Mouse (Mus musculus): ENCODE data around the gene Gpr153. TPM values are rescaled to one million over a fixed set of nuclear protein-coding genes. Genes with fewer than 3 reads are reported as not detected.

Gene Gpr153
- total RNA-seq, 2 experiments from 2014 or later: 5.6 to 6.4 TPM

GRCm38 (mm10) chr4:152247195-152247594 is 26.8 kb upstream of the Gpr153 start:
- Histone ChIP-seq H3K27ac (peak overlapping the region; percentile 46; the same call in 1 of the 2 replicates), H3K4me3 (no peak overlapping the region)
- DNase-seq (ENCODE audit: low spot score in 2 of 2): no peak
- no peak for TF ChIP-seq CTCF (conservative IDR thresholded peaks at IDR 0.05)

- H3K4me3 ChIP-seq: no peak overlapping the region
- DNase-seq (ENCODE audit: low spot score in 2 of 2): no peak
- TF ChIP-seq CTCF (conservative IDR thresholded peaks at IDR 0.05): no peak; the same call in 1 of the 2 replicates
- no peak overlapping the region for H3K27ac ChIP-seq
Observed at GRCm38 (mm10) chr4:152250615-152251014, 23.4 kb upstream of the Gpr153 start.

- no peak for TF ChIP-seq CTCF (conservative IDR thresholded peaks at IDR 0.05)
- no peak for DNase-seq (ENCODE audit: low spot score in 2 of 2)
- no peak overlapping the region for H3K4me3 ChIP-seq
- H3K27ac ChIP-seq: no peak overlapping the region
Observed at GRCm38 (mm10) chr4:152253183-152253759, 20.8 kb upstream of the Gpr153 start.

- Histone ChIP-seq H3K4me3 (no peak overlapping the region), H3K27ac (no peak overlapping the region)
- TF ChIP-seq CTCF (conservative IDR thresholded peaks at IDR 0.05): no peak
- DNase-seq (ENCODE audit: low spot score in 2 of 2): peak; percentile 81 to 82
Observed at GRCm38 (mm10) chr4:152257070-152257469, 17.0 kb upstream of the Gpr153 start.

- TF ChIP-seq CTCF (conservative IDR thresholded peaks at IDR 0.05): no peak
- Histone ChIP-seq H3K27ac (no peak overlapping the region), H3K4me3 (no peak overlapping the region)
- DNase-seq (ENCODE audit: low spot score in 2 of 2): no peak
Observed at GRCm38 (mm10) chr4:152260451-152260850, 13.6 kb upstream of the Gpr153 start.

GRCm38 (mm10) chr4:152262187-152262586 is 11.8 kb upstream of the Gpr153 start:
- H3K4me3 ChIP-seq: no peak overlapping the region
- no peak overlapping the region for H3K27ac ChIP-seq
- no peak for TF ChIP-seq CTCF (conservative IDR thresholded peaks at IDR 0.05)
- no peak for DNase-seq (ENCODE audit: low spot score in 2 of 2)

GRCm38 (mm10) chr4:152263089-152263488 is 10.9 kb upstream of the Gpr153 start:
- no peak for TF ChIP-seq CTCF (conservative IDR thresholded peaks at IDR 0.05)
- DNase-seq (ENCODE audit: low spot score in 2 of 2): no peak
- H3K4me3 ChIP-seq: no peak overlapping the region

GRCm38 (mm10) chr4:152263512-152264176 is 10.4 kb upstream of the Gpr153 start:
- DNase-seq (ENCODE audit: low spot score in 2 of 2): no peak
- Histone ChIP-seq H3K27ac (peak overlapping the region; percentile 25; the same call in 1 of the 2 replicates), H3K4me3 (no peak overlapping the region)
- TF ChIP-seq CTCF (conservative IDR thresholded peaks at IDR 0.05): no peak

More at GRCm38 (mm10) chr4:152263089-152263488, 10.9 kb upstream of the Gpr153 start:
- no peak overlapping the region for H3K27ac ChIP-seq

GRCm38 (mm10) chr4:152264177-152264530 is 9.9 kb upstream of the Gpr153 start:
- peak overlapping the region; percentile 25; the same call in 1 of the 2 replicates for H3K27ac ChIP-seq
- no peak for DNase-seq (ENCODE audit: low spot score in 2 of 2)
- no peak overlapping the region for H3K4me3 ChIP-seq
- TF ChIP-seq CTCF (conservative IDR thresholded peaks at IDR 0.05): no peak

GRCm38 (mm10) chr4:152264867-152265568 is 9.0 kb upstream of the Gpr153 start:
- DNase-seq (ENCODE audit: low spot score in 2 of 2): no peak
- Histone ChIP-seq H3K4me3 (no peak overlapping the region), H3K27ac (peak overlapping the region; percentile 25; the same call in 1 of the 2 replicates)
- peak; percentile 61 for TF ChIP-seq CTCF (conservative IDR thresholded peaks at IDR 0.05)

GRCm38 (mm10) chr4:152265791-152266190 is 8.2 kb upstream of the Gpr153 start:
- TF ChIP-seq CTCF (conservative IDR thresholded peaks at IDR 0.05): no peak
- DNase-seq (ENCODE audit: low spot score in 2 of 2): no peak
- Histone ChIP-seq H3K4me3 (no peak overlapping the region), H3K27ac (peak overlapping the region; percentile 49)

GRCm38 (mm10) chr4:152266236-152266895 is 7.7 kb upstream of the Gpr153 start:
- H3K27ac ChIP-seq: peak overlapping the region; percentile 49
- no peak for TF ChIP-seq CTCF (conservative IDR thresholded peaks at IDR 0.05)
- peak; percentile 56 to 73 for DNase-seq (ENCODE audit: low spot score in 2 of 2)
- H3K4me3 ChIP-seq: no peak overlapping the region
